Mouse (Mus musculus) liver, embryonic 14.5 days (tissue): ENCODE data around the gene Nt5c. TPM values are rescaled to one million over a fixed set of nuclear protein-coding genes. Genes with fewer than 3 reads are reported as not detected.
A peak's percentile ranks its signal among the peaks of the same experiment; 100 is the strongest.
"Not testable (repeated sequence)": the region's sequence is repeated elsewhere in the genome, so short reads cannot be mapped to it uniquely, and the experiment has no call there.

Source experiments
- ATAC-seq: fragments of 200-750 bp; cut with Nextera tagmentation; 2 replicates; pipeline ENCODE4 v1.8.0; 2017; ENCODE audit warnings: moderate number of reproducible peaks, mild to moderate bottlenecking, moderate library complexity; ENCODE audit not compliant: insufficient read depth
- DNase-seq, 3 experiments: peaks; one replicate each; pipeline ENCODE4 v3.0.0-alpha.2; 2012 to 2013; ENCODE audit warnings: low read depth in 3 of 3, low spot score in 3 of 3
- H3K27ac ChIP-seq: fragments of 300-500 bp; sonication (generic); 2 replicates; pipeline ENCODE4 v1.5.1; 2014; ENCODE audit warnings: moderate library complexity, mild to moderate bottlenecking, control low read depth, inconsistent platforms
- H3K27me3 ChIP-seq: fragments of 300-500 bp; sonication (generic); 2 replicates; pipeline ENCODE4 v1.6.1; 2014; ENCODE audit warnings: mild to moderate bottlenecking, low read length, moderate library complexity; ENCODE audit not compliant: control insufficient read depth, insufficient read depth
- H3K36me3 ChIP-seq: fragments of 300-500 bp; sonication (generic); replicated peaks from 2 replicates; pipeline ENCODE4 v1.6.1; 2014; ENCODE audit warnings: low read depth; ENCODE audit not compliant: control insufficient read depth, insufficient read depth
- H3K4me1 ChIP-seq, 2 experiments: fragments of 200-500 bp in 1 of 2; fragments of 300-500 bp in 1 of 2; sonication (generic) in 1 of 2; replicated peaks; 2 replicates each; pipeline ENCODE4 v1.6.1; 2012 to 2014; ENCODE audit warnings: antibody characterized with exemption in 1 of 2, inconsistent platforms in 1 of 2, low read length in 1 of 2; ENCODE audit not compliant: control insufficient read depth in 2 of 2, insufficient read depth in 2 of 2
- H3K4me2 ChIP-seq: fragments of 300-500 bp; sonication (generic); 2 replicates; pipeline ENCODE4 v1.6.1; 2014; ENCODE audit warnings: low read depth, mild to moderate bottlenecking, control low read depth, moderate library complexity
- H3K4me3 ChIP-seq, 2 experiments: fragments of 200-500 bp in 1 of 2; fragments of 300-500 bp in 1 of 2; sonication (generic) in 1 of 2; 2 replicates each; pipeline ENCODE4 v1.5.1; 2012 to 2014; ENCODE audit warnings: low read depth in 2 of 2, low read length in 2 of 2, mild to moderate bottlenecking in 2 of 2, control low read depth in 1 of 2, inconsistent platforms in 1 of 2, moderate library complexity in 1 of 2; ENCODE audit not compliant: insufficient read depth in 1 of 2
- H3K9ac ChIP-seq: fragments of 300-500 bp; sonication (generic); replicated peaks from 2 replicates; pipeline ENCODE4 v1.6.1; 2014; ENCODE audit warnings: mild to moderate bottlenecking, control low read depth, moderate library complexity
- H3K9me3 ChIP-seq: fragments of 300-500 bp; sonication (generic); 2 replicates; pipeline ENCODE4 v1.6.1; 2016; ENCODE audit warnings: low read length, mixed read lengths; ENCODE audit not compliant: control insufficient read depth
- CTCF ChIP-seq: IDR thresholded peaks from 2 replicates; pipeline ENCODE4 v1.5.1; 2016; ENCODE audit warnings: antibody characterized with exemption, low read depth, control low read depth
- EP300 ChIP-seq: IDR thresholded peaks from 2 replicates; pipeline ENCODE4 v1.6.1; 2016; ENCODE audit warnings: antibody characterized with exemption, low read depth
- WGBS: fragments of 180-500 bp; shearing (Covaris S2); extraction: QIAGEN DNeasy Blood & Tissue Kit; methylation state at CpG from one replicate; pipeline ENCODE4 v1.1.7; 2014; ENCODE audit not compliant: insufficient replicate concordance; 5-methylcytosine and 5-hydroxymethylcytosine counted together
- polyA plus RNA-seq, 2 experiments: library from polyadenylated mRNA; depleted of rRNA in 1 of 2; stranded (reverse) in 1 of 2; unstranded in 1 of 2; fragments of >200 nt; fragmentation: Nextera tagmentation in 1 of 2; extraction: Ambion mirVana in 1 of 2; gene quantifications; 2 replicates each; pipeline versions ENCODE4 v1.2.1 to v1.2.3; 2012 to 2014

The Nt5c gene
- polyA plus RNA-seq, 2 experiments = 31.9 to 50.7 TPM

DNA sequence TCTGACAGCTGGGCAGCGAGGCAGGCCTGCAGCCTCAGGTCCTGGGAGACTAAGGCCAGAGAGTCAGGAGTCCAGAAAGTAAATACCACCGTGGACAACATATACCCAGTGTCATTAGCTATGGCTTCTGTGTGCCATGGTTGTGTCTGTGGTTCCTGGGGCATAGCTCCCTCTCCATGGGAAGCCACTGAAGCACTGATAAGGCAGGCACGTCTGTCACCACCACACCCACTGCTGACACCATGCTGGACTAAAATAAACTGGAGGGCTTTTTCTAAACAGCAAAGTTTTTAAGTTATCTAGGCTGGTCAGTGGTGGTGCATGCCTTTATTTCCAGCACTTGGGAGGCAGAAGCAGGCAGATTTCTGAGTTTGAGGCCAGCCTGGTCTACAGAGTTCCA is 14.9 kb upstream of the Nt5c start:
- TF ChIP-seq EP300 = peak; percentile 40
- 0 out of 2 replicates have a peak, but pooled peaks have one; percentile 22 for TF ChIP-seq CTCF
- Histone ChIP-seq H3K9me3 (no peaks in the 10 kb centered on the region), H3K4me2 (peak overlapping the region; percentile 64), H3K4me3 (peak overlapping the region in 1 of 2 experiments; percentile 23; a peak in 1 of 4 replicates), H3K27ac (peak overlapping the region; percentile 91), H3K36me3 (peaks cover 19% of the 10 kb centered on the region), H3K4me1 (peaks cover 59 to 62% of the 10 kb centered on the region in 2 experiments), H3K9ac (peak overlapping the region; percentile 41), H3K27me3 (no peaks in the 10 kb centered on the region)
- 16% methylated on average over 3 of the region's 3 CpGs for WGBS
- ATAC-seq = peak; percentile 75
- DNase-seq = peak in 2 of 3 experiments; percentile 59 to 67

DNA sequence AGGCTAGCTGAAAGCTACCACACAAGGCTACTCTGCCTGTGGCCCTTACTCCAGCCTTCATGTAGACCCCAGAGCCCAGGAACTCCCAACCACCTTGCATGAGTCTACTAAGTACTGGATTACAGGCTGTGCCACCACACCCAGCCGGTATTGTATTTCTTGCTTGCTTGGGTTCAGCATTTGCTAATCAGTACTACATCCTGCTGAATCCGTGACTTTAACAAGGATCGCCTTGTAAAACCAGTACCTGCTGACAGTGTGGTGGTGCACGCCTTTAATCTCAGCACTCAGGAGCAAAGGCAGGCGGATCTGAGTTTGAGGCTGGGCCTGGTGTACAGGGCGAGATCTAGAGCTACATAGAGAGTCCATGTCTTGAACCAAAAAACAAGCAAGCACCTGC is 11.0 kb upstream of the Nt5c start:
- no peak for DNase-seq
- WGBS = 84% methylated on average over 6 of the region's 6 CpGs
- peaks cover 57% of the 10 kb centered on the region for H3K36me3 ChIP-seq
- no peak overlapping the region for H3K4me2 ChIP-seq
- H3K4me3 ChIP-seq = no peak overlapping the region
- peaks cover 25 to 26% of the 10 kb centered on the region in 2 experiments for H3K4me1 ChIP-seq
- H3K27ac ChIP-seq = no peak overlapping the region
- H3K9me3 ChIP-seq = no peaks in the 10 kb centered on the region
- ATAC-seq = no peak
- no peak for TF ChIP-seq EP300
- TF ChIP-seq CTCF = no peak
- no peak overlapping the region for H3K9ac ChIP-seq
- no peaks in the 10 kb centered on the region for H3K27me3 ChIP-seq

DNA sequence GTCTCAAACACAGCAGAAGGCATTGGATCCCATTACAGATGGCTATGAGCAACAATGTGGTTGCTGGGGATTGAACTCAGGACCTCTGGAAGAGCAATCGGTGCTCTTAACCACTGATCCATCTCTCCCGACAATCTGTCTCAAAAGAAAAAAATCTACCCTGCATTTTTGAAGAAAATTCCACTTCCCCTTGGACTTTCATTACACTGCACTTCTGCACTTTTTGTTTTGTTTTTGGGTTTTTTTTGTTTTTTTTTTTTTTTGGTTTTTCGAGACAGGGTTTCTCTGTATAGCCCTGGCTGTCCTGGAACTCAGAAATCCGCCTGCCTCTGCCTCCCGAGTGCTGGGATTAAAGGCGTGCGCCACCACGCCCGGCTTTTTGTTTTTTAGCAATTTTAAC is 4.9 kb upstream of the Nt5c start:
- not testable (repeated sequence) for H3K27me3 ChIP-seq, H3K9ac ChIP-seq, H3K4me2 ChIP-seq, H3K4me3 ChIP-seq, ATAC-seq, H3K27ac ChIP-seq, DNase-seq, H3K9me3 ChIP-seq
- Histone ChIP-seq H3K4me1 (peaks cover 9 to 10% of the 10 kb centered on the region in 2 experiments; a peak in 3 of 4 replicates), H3K36me3 (peaks cover 44% of the 10 kb centered on the region)
- 78% methylated on average over 9 of the region's 9 CpGs for WGBS

DNA sequence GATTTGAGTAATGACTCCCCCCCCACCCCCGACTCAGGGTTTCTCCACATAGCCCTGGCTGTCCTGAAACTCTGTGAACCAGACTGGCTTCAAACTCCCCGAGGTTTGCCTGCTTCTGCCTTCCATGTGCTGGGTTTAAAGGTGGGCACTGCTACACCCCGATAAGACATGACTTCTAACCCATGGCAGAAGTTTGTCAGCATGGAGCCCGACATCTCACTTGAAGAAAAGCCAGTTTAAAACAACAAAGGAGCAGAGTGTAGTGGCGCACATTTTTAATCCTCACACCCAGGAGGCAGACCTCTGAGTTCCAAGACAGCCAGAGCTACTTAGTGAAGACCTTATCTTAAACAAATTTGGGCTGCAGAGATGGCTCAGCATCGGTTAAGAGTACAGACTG is 725 bp upstream of the Nt5c start:
- Histone ChIP-seq H3K4me3 (peak overlapping the region; percentile 58 to 72), H3K27ac (no peak overlapping the region; the same call in 1 of the 2 replicates)

DNA sequence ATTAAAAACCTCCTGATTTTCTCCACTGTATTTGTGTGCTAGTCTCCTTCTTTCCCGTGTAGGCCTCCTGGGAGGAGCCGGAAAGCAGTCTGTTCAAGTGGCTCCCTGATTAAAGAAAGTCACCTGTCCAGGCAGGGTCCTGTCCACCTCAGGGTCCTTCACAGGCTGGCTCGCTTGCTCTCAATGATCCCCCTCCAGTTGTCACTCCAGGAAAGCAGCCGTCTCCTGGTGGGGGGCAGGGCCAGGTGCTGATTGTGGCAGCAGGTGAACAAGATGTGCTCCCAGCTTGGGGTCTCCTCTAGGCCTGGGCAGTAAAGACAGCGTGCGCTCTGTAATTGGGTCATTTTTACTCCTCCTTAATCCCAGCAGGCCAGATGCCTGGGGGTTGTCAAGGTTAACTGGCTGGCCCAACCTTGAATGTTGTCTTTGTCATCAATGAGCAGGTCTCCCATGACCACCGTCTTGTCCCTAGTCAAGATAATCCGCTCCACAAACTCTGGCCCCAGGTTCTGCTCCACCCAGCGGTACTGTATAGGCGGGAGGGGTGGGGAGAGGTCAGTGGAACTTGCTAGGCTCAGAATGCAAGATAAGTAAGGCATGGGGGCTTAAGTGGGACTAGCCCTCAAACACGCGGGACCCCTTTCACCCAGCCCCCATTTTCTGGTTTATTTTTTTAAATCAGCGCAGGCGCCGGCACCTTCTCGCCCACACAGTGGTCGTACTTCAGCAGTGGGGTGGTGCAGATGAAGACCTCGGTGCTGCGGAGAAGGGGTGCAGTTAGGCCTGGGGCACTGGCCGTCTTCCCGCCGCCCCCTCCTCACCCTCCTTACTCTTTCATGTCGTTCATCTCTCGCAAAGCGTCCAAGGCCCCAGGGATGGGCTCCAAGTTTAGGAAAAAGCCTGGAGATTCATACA is 964 bp downstream of the Nt5c start:
- DNase-seq (no peak), ATAC-seq (peak; percentile 8; the same call in 1 of the 2 replicates)
- Histone ChIP-seq H3K4me3 (peak overlapping the region; percentile 58 to 72), H3K4me1 (peaks cover 13 to 14% of the 10 kb centered on the region in 2 experiments), H3K27me3 (no peaks in the 10 kb centered on the region), H3K27ac (peak overlapping the region; percentile 41), H3K36me3 (no peaks in the 10 kb centered on the region), H3K9ac (peak overlapping the region; percentile 73), H3K9me3 (no peaks in the 10 kb centered on the region), H3K4me2 (peak overlapping the region; percentile 98)
- 22% methylated on average over 25 of the region's 25 CpGs for whole genome bisulfite sequencing
- TF ChIP-seq CTCF (no peak), EP300 (no peak)

More for the DNA sequence above, 725 bp upstream of the Nt5c start:
- peak overlapping the region; percentile 73 for H3K9ac ChIP-seq
- DNase-seq (no peak), ATAC-seq (no peak)
- H3K4me1 ChIP-seq = peaks cover 13 to 14% of the 10 kb centered on the region in 2 experiments
- 19% methylated on average over 6 of the region's 6 CpGs for WGBS
- peak overlapping the region; percentile 98 for H3K4me2 ChIP-seq
- H3K9me3 ChIP-seq = no peaks in the 10 kb centered on the region
- no peak for TF ChIP-seq EP300
- TF ChIP-seq CTCF = no peak
- no peaks in the 10 kb centered on the region for H3K27me3 ChIP-seq
- H3K36me3 ChIP-seq = peaks cover 3% of the 10 kb centered on the region
